Mouse (Mus musculus) ES-E14 (cell line): ENCODE measurements around the gene Rgs3.

Experiments used
- CHD2 ChIP-seq: IDR thresholded peaks from 2 replicates; pipeline ENCODE4 v1.6.1; 2014; ENCODE audit warnings: mild to moderate bottlenecking, low read depth, low read length, inconsistent platforms
- HCFC1 ChIP-seq: IDR thresholded peaks from 2 replicates; pipeline ENCODE4 v1.6.1; 2012; ENCODE audit warnings: low read length, inconsistent platforms, borderline replicate concordance; ENCODE audit not compliant: insufficient read depth
- ZC3H11A ChIP-seq: IDR thresholded peaks from 2 replicates; pipeline ENCODE4 v1.6.1; 2012; ENCODE audit warnings: low read depth, mild to moderate bottlenecking, inconsistent platforms, low read length, borderline replicate concordance
- ZNF384 ChIP-seq: IDR thresholded peaks from 2 replicates; pipeline ENCODE4 v1.6.1; 2012; ENCODE audit warnings: low read depth, low read length, inconsistent platforms

DNA sequence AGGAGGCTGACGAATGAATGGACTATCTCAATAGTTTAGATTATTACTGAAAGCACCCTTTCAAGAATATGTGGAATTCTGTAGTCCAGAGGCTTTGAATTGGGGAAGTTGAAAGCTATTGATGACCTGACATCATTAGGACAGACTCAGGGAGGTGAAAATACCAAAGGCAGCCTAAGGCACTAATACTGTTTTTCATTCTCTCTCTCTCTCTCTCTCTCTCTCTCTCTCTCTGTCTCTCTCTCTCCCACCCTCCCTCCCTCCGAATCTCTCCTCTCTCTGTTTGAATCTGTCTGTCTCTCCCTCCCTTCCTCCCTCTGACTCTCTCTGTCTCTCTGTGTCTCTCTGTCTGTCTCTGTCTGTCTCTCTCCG, 2.0 kb downstream of the Rgs3 start:
- no peak for TF ChIP-seq HCFC1
- no peak for TF ChIP-seq ZC3H11A
- no peak for TF ChIP-seq ZNF384
- TF ChIP-seq CHD2: no peak
